Mouse (Mus musculus) heart, embryonic 10.5 days (tissue): ENCODE data around the gene Aldh1l2. TPM values are rescaled to one million over a fixed set of nuclear protein-coding genes. Genes with fewer than 3 reads are reported as not detected.
"Not testable (repeated sequence)": the region's sequence is repeated elsewhere in the genome, so short reads cannot be mapped to it uniquely, and the experiment has no call there.

Experiments used
- DNase-seq: peaks from one replicate; pipeline ENCODE4 v3.0.0-alpha.2; 2017; ENCODE audit warnings: low spot score
- H3K27ac ChIP-seq: fragments of 300-500 bp; sonication (generic); 2 replicates; pipeline ENCODE4 v1.5.1; 2016; ENCODE audit warnings: mild to moderate bottlenecking
- H3K27me3 ChIP-seq: fragments of 300-500 bp; sonication (generic); 2 replicates; pipeline ENCODE4 v1.6.1; 2016; ENCODE audit warnings: mild to moderate bottlenecking; ENCODE audit not compliant: poor library complexity, insufficient read depth, severe bottlenecking
- H3K36me3 ChIP-seq: fragments of 300-500 bp; sonication (generic); 2 replicates; pipeline ENCODE4 v1.6.1; 2016; ENCODE audit warnings: mild to moderate bottlenecking, moderate library complexity
- H3K4me1 ChIP-seq: fragments of 300-500 bp; sonication (generic); 2 replicates; pipeline ENCODE4 v1.6.1; 2016; ENCODE audit warnings: mild to moderate bottlenecking
- H3K4me3 ChIP-seq: fragments of 300-500 bp; sonication (generic); 2 replicates; pipeline ENCODE4 v1.5.1; 2016; ENCODE audit warnings: mild to moderate bottlenecking, moderate library complexity
- H3K9me3 ChIP-seq: fragments of 300-500 bp; sonication (generic); 2 replicates; pipeline ENCODE4 v1.6.1; 2016; ENCODE audit warnings: mild to moderate bottlenecking, moderate library complexity
- WGBS: fragments of 180-500 bp; shearing (Covaris S2); methylation state at CpG from one replicate; pipeline ENCODE4 v1.1.7; 2016; 5-methylcytosine and 5-hydroxymethylcytosine counted together
- polyA plus RNA-seq: library from polyadenylated mRNA; unstranded; fragments of >200 nt; fragmentation: Nextera tagmentation; extraction: Ambion mirVana; gene quantifications from 2 replicates; pipeline ENCODE4 v1.2.1, GENCODE M21; 2016

The Aldh1l2 gene
- polyA plus RNA-seq, 1 experiment from 2014 or later, result 3.7 TPM

DNA sequence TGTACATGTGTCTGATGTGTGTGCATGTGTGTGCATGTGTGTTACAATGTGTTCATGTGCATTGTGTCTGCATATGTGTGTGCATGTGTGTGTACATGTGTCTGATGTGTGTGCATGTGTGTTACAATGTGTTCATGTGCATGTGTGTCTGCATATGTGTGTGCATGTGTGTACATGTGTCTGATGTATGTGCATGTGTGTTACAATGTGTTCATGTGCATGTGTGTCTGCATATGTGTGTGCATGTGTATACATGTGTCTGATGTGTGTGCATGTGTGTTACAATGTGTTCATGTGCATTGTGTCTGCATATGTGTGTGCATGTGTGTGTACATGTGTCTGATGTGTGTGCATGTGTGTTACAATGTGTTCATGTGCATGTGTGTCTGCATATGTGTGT is 9.7 kb downstream of the Aldh1l2 start:
- not testable (repeated sequence) for H3K27me3 ChIP-seq, DNase-seq, H3K4me1 ChIP-seq, H3K36me3 ChIP-seq, H3K27ac ChIP-seq, H3K9me3 ChIP-seq, H3K4me3 ChIP-seq

DNA sequence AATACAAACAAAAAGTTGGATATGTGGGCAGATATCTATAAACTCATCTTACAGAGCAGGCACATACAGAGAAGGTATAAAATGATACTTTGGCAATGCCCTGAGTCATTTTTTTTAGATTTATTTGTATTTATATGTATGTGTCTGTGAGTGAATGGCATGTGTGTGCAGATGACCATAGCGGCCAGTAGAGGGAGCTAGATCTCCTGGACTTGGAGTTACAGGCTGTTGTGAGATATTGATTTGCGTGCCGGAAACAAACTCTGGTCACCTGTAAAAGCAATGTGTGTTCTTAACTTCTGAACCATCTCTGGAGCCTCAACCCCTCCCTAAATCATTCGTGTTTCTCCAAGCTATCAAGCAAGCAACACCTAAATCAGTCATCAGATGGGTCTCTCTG is 12.9 kb downstream of the Aldh1l2 start:
- no peak overlapping the region for H3K4me3 ChIP-seq
- 68% methylated on average over 4 of the region's 4 CpGs for WGBS
- no peak for DNase-seq
- no peaks in the 10 kb centered on the region for H3K9me3 ChIP-seq
- H3K27me3 ChIP-seq, result no peaks in the 10 kb centered on the region
- H3K27ac ChIP-seq, result no peak overlapping the region
- no peaks in the 10 kb centered on the region for H3K4me1 ChIP-seq
- peaks cover 4% of the 10 kb centered on the region; the same call in 1 of the 2 replicates for H3K36me3 ChIP-seq

DNA sequence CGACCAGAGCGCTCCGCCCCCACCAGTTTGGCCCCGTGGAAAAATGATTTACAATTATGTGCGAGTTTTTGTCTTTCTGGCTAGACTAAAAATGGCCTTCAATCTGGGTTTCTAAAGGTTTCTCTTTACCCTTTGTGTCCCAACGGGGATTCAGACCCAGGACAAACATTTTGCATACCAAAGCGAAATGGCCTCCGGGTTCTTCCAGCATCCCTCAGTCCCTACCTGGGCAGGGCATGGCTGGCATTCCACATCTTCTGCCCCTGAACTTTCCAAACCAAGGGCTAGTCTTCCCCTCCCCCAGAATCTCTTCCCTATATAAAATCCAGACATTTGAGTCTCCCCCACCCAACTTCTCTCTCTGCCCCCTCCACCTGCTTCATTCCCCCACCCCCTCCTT is 20.2 kb downstream of the Aldh1l2 start:
- no peak overlapping the region for H3K27ac ChIP-seq
- no peak overlapping the region for H3K4me3 ChIP-seq
- WGBS, result 85% methylated on average over 8 of the region's 8 CpGs
- H3K9me3 ChIP-seq, result peaks cover 4% of the 10 kb centered on the region; the same call in 1 of the 2 replicates
- no peak for DNase-seq
- H3K4me1 ChIP-seq, result no peaks in the 10 kb centered on the region
- H3K27me3 ChIP-seq, result no peaks in the 10 kb centered on the region
- peaks cover 1% of the 10 kb centered on the region; the same call in 1 of the 2 replicates for H3K36me3 ChIP-seq

DNA sequence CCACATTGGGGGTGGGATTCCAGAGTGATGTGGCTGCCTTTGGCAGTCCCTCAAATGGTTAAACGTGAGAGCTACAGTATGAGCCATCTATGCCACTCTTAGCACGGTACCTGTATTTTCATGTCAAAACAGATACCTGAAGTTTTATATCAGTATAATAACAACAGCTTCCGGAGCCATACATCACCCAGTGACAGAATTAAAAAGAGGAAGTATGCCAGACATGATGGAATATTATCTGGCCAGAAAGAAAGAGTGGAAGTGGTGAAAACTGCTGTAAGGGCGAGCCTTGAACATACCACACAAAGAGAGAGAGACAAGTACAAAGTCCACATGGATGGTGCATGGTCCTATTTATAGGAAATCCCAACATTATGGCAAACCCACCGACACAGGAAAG is 22.6 kb downstream of the Aldh1l2 start:
- H3K36me3 ChIP-seq, result peaks cover 3% of the 10 kb centered on the region; the same call in 1 of the 2 replicates
- WGBS, result 71% methylated on average over 5 of the region's 5 CpGs
- H3K9me3 ChIP-seq, result peaks cover 4% of the 10 kb centered on the region; the same call in 1 of the 2 replicates
- no peak overlapping the region for H3K4me3 ChIP-seq
- no peak overlapping the region for H3K27ac ChIP-seq
- H3K4me1 ChIP-seq, result no peaks in the 10 kb centered on the region
- no peaks in the 10 kb centered on the region for H3K27me3 ChIP-seq
- no peak for DNase-seq

DNA sequence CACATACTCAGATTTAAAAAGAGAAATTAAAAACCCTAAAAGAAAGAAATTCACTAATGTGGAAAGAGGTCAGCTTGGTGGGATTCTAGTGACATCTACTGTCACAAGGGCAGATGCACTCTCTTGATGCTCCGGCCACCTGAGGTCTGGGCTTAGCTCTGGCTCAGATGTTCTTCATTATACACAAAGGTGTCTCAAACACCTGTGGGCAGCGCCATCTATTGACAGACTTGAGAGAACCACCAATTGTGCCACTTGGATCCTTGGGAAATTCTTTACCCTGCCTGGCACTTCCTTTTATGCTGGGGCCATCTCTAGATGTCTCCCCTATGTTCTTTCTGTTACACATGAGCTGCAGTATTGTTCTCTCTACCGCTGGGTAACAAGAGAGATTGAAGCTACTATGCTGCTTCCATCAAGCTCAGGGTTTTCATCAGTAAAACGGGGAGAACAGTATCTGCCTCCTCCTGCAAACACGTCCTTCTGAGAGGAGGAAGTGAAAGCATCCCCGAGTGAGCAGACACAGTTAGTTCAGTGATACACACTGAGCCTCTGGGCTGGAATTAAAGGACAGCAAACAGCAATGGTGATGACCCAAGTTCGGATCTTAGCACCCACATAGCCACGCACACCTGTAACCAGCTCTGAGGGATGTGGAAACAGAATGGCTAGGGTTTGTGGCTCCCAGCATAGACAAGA is 24.8 kb downstream of the Aldh1l2 start:
- Histone ChIP-seq H3K36me3 (peaks cover 10% of the 10 kb centered on the region; the same call in 1 of the 2 replicates), H3K4me1 (no peaks in the 10 kb centered on the region), H3K9me3 (peaks cover 4% of the 10 kb centered on the region; the same call in 1 of the 2 replicates), H3K4me3 (no peak overlapping the region), H3K27ac (no peak overlapping the region), H3K27me3 (no peaks in the 10 kb centered on the region)
- DNase-seq, result no peak
- 64% methylated on average over 8 of the region's 8 CpGs for WGBS

DNA sequence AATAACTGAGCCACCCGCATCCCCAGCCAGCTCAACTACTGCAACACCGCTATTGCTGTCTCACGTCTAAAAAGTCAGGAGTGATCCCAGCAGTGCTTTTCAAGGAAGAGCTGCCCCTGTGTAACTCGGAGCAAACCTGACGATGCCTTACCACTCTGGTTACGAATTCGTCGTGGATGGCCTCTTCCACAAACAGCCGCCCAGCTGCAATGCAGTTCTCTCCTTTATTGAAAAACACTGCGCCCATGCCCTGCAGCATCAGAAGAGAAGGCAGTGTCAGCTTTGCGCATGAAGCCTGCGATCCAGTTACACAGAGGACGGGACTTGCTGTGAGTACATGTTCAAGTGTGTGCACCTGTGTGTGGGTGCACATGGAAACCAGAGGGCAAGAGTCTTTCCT is 36.6 kb downstream of the Aldh1l2 start:
- Histone ChIP-seq H3K27me3 (no peaks in the 10 kb centered on the region), H3K4me1 (no peaks in the 10 kb centered on the region), H3K9me3 (no peaks in the 10 kb centered on the region), H3K27ac (no peak overlapping the region), H3K36me3 (no peaks in the 10 kb centered on the region), H3K4me3 (no peak overlapping the region)
- peak; percentile 64 for DNase-seq
- 87% methylated on average over 13 of the region's 13 CpGs for WGBS

DNA sequence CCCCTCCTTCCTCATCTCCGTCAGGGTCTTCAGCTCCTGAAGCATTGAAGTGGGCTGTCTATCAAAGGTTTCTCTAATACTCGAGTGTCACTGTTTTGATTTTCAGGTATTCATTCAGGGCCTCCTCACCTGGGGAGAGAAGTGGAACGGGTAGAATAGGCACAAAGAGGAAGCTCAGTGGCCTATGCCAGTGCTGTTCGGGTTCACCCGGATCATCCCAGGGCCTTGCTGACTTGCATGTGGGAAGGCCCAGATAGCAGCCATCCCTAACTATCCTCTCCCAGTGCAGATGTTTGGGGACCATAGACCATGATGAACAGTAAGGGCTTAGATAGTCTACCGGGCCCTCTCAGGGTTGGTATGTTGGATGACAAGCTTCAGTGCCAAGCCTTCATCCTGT is 43.4 kb downstream of the Aldh1l2 start:
- H3K4me1 ChIP-seq, result no peaks in the 10 kb centered on the region
- no peak overlapping the region for H3K4me3 ChIP-seq
- no peak overlapping the region for H3K27ac ChIP-seq
- H3K36me3 ChIP-seq, result no peaks in the 10 kb centered on the region
- no peak for DNase-seq
- H3K27me3 ChIP-seq, result no peaks in the 10 kb centered on the region
- WGBS, result 79% methylated on average over 6 of the region's 6 CpGs
- H3K9me3 ChIP-seq, result no peaks in the 10 kb centered on the region

DNA sequence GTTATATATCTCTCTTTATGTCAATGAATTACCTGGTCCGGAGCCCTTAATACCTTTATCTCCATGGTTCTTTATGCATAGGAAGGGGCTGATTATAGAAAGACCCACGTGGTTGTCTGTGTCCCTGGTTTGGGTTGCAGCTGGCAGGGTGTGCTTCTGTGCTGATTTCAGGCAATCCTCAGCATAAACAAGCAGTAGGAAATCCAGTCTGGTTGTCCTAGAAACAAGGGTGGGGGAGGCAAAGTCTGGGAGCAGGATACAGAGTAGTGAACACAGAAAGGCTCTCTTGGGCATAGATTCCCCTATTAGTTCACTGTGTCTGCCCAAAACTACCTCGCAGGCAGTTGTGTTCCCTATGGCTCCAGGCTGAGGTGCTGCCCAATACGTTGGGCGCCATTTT is 56.7 kb downstream of the Aldh1l2 start:
- Histone ChIP-seq H3K27ac (no peak overlapping the region), H3K4me1 (no peaks in the 10 kb centered on the region), H3K4me3 (no peak overlapping the region), H3K9me3 (peaks cover 3% of the 10 kb centered on the region; the same call in 1 of the 2 replicates), H3K36me3 (no peaks in the 10 kb centered on the region), H3K27me3 (no peaks in the 10 kb centered on the region)
- 79% methylated on average over 5 of the region's 5 CpGs for WGBS
- DNase-seq, result no peak

DNA sequence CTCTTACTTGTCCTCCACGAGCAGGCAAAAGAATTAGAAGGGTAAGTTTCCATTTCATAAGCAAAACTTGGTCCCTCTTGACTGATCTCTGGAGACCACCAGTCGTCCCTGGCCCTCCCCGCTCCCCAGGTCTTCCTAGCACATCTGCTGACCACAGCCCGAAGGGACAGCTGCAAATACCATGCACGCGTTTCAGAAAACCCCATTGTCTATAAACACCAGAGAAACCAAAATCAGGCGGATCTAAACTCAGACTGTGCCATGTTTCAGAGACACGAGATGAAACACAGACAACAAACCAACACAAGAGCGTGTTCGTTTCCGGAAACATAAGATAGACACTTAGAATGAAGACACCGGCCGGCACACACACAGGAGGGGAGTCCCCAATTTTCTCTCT is 58.7 kb downstream of the Aldh1l2 start:
- H3K9me3 ChIP-seq, result 0 out of 2 replicates have a peak, but pooled peaks cover 3% of the 10 kb centered on the region
- no peak overlapping the region for H3K4me3 ChIP-seq
- no peaks in the 10 kb centered on the region for H3K4me1 ChIP-seq
- H3K36me3 ChIP-seq, result no peaks in the 10 kb centered on the region
- H3K27ac ChIP-seq, result no peak overlapping the region
- H3K27me3 ChIP-seq, result no peaks in the 10 kb centered on the region
- DNase-seq, result no peak
- WGBS, result 90% methylated on average over 13 of the region's 13 CpGs

DNA sequence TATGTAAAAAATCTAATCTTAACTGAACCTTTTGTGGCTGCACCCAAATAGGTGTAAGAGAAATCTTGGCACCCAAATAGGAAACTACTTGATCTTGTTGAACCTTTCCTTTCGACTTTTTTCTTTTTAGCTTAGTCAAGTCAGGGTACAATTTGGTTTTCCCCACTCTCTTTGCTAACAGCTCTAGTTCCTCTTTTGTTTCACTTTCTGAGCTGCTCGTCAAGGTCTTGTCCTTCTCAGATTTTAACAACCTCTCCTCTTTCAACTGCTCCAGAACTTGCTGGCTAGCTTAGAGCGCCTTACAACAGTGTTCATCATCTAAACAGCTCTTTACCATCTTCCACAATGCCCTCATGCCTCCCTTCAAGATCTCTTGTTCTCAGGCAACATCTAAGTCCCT is 76.4 kb downstream of the Aldh1l2 start:
- Histone ChIP-seq H3K27ac (no peak overlapping the region), H3K4me1 (no peaks in the 10 kb centered on the region), H3K4me3 (no peak overlapping the region), H3K9me3 (peaks cover 18% of the 10 kb centered on the region), H3K36me3 (peaks cover 14% of the 10 kb centered on the region), H3K27me3 (no peaks in the 10 kb centered on the region)
- WGBS, result 90% methylated on average over 3 of the region's 3 CpGs
- no peak for DNase-seq

DNA sequence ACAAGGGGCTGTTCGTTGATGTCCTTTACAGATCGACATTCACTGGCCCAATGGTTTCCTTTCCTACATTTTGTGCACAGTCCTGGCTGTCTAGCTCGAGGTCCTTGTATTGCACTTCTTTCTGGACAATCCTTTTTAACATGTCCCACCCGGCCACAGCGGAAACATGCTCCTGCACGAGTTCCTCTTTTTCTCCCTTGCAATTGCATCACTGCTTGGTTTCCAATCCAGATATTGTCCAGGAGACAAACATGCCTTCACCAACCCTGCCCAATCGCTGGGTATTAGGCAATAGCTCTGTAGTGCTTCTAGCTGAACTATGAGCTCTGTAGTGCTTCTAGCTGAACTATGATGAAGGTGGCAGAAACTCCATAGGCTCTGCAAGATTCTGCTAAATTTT is 85.4 kb downstream of the Aldh1l2 start:
- DNase-seq, result no peak
- WGBS, result 86% methylated on average over 7 of the region's 7 CpGs
- Histone ChIP-seq H3K9me3 (peaks cover 15% of the 10 kb centered on the region), H3K4me3 (no peak overlapping the region), H3K4me1 (no peaks in the 10 kb centered on the region), H3K27ac (no peak overlapping the region), H3K36me3 (peaks cover 8% of the 10 kb centered on the region; the same call in 1 of the 2 replicates), H3K27me3 (no peaks in the 10 kb centered on the region)
